Mouse (Mus musculus): ENCODE data around the gene Zfand3. TPM values are rescaled to one million over a fixed set of nuclear protein-coding genes. Genes with fewer than 3 reads are reported as not detected.

Gene Zfand3
- polyA plus RNA-seq, 1 experiment: 131 TPM

DNA sequence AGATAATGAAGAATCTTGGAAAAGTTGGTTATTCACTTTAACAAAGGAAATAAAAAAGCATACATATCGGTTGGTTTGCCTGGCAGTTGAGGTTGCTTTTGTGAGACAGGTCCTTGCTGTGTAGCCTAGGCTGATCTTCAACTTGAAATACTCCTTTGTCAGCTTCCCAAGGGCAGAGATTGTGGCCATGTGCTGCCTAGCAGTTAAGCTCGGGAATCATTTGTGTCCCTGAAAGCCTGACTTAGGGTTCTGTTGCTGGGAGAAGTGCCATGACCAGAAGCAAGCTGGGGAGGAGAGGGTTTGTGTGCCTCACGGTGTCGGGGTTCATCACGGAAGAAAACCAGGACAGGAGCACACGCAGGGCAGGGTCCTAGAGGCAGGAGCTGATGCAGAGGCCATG lies 143.8 kb downstream of the Zfand3 start:
- no peak for DNase-seq (ENCODE audit: low spot score)

DNA sequence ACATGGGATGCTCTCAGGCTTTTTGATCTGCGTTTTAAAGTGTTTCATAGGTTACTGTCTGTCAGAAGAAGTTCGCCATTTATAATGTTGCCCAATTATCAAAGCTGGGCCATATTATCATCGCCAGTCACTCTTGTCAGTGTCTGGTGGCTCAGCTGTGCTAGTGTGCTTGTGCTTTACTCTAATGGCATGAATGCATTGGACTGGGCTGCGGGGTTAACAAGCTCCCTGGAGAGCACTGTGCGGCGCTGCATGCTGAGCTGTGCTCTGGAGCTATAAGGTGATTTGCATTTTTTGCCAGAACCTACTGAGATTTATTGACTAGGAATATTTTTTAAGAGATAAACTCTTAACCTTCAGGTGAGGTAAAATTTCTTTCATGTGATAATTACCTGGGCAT lies 145.4 kb downstream of the Zfand3 start:
- DNase-seq (ENCODE audit: low spot score): no peak

DNA sequence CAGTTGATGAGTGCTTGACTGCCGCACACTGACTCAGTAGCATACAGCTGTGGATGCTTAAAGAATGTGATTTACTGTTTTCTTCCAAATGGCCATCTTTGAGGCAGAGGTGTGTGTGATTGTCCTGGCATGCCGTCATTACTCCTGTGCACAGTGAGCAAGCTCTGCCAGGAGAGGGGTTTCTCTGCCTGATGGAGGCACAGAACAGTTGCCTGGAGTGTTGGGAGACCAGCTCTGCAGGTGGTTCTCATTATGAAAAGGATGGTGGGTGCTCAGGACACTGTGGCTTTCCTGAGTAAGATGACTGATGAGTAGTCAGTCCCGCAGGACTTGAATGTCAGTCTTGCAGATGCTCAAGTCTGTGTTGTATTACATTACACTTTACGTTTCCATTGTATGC lies 149.6 kb downstream of the Zfand3 start:
- DNase-seq (ENCODE audit: low spot score): no peak

DNA sequence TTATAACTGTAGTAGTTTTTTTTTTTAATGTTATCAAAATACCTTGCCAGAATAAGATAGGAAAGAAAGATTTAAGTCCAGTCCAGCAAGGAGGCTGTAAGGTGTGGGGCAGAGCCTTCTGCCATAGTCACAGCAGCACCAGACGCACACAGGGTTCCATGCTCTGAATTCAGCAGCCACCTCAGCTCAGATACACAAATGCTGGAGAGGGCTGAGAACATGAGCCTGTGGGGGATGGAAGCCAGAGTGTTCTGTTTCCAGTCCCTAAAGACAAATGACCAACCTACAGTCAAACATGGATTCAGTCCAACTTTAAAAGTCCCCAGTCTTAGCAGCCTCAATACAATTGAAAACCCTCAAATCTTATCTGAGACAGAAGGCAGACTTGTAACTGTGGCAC lies 150.3 kb downstream of the Zfand3 start:
- no peak for DNase-seq (ENCODE audit: low spot score)

DNA sequence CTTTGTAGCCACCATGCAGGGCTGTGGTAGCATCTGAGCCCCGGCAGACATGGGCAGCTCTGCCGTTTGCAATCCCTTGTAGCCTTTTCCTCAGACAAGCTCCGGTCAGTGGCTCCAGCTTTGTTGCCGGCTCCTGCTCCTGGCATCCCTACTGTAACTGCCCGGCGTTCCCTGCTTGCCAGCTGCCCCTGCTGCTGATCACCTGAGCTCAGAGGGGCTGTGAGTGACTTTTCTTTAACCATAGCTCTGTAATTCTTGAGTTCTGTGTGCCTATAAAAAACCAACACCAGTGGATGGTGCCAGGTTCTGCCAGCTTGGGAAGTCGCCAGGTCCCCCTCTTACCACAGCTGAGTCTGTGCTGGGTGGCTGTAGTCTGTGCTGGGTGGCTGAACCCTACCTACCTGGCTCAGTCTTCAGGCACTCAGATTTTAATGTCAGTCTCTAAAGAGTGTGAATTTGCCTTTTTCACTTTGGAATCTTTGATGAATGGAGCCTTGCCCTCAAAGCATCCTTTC lies 150.9 kb downstream of the Zfand3 start:
- DNase-seq (ENCODE audit: low spot score): no peak

DNA sequence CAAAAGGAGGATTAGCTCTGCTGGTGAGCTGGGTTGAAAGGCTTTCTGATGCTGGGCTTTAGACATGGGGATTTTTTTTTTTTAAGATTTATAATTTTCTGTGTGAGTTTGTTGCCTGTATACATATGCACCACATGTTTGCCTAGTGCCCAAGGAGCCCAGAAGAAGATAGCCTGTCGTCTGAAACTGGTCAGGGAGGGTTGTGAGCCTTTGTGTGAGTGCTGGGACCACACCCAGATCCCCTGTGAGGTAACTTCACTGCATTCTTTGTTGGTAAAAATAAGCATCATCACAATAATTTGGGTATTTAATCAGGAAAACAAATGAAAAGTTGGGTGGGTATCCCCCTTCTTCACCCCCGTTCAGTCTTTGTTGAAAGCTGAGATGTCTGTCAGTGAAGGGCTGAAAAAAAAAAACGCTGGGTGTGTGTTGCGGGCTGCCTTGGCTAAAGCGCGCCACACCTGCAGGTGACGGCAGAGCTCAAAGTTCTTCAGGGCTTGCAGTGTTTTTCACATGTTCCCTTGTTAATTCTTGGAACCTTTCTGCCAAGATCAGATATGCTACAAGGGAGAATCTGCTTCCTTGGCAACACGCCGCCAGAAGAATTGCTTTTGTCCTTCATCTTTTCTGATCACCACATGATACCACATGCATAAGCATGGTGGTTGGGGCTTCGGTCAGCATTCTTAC lies 154.0 kb downstream of the Zfand3 start:
- DNase-seq (ENCODE audit: low spot score): no peak

DNA sequence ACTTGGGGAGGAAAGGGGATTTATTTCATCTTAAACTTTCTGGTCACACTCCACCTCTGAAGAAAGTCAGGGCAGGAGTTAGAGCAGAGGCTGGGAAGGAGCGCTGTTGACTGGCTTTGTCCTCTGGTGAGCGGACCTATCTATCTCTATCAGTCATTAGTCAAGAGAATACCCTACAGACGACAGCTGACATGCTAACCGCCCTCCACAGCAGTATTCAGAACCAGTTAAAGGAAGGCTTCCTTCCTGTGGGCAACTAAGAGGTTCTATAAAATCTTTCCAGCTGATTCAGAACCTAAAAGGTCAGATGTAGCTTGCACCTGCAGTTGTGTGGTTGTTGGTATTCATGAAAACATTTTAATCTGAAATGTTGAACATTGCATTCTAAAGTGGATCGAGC lies 154.8 kb downstream of the Zfand3 start:
- no peak for DNase-seq (ENCODE audit: low spot score)

DNA sequence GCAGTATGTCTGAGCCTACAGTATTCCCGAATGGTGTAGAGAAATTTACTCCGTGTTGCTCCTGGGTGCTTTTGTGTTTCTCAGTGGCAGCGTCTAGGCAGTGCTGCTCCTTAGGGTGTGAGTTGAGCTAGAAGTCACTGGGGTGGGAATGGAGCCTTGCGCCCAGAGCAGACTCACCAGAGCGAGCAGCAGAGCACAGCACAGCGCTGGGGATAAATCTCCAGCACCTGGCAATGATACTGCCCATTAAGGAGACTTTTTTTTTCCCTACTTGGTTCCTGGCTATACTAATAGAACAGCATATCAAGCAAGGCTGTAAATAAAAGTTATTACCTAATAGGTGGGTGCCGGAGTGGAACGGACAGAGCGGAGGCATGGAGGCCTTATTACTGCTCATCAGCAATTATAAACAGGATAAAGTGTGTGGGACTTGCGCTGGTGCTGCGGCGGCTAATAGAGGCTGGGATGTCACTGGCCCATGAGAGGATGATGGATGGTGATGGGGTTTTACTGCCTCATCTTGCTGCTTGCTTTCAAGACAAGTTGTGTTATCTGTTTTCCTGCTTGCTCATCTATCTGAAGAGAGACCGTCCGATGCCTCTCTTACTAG lies 156.4 kb downstream of the Zfand3 start:
- DNase-seq (ENCODE audit: low spot score): no peak

DNA sequence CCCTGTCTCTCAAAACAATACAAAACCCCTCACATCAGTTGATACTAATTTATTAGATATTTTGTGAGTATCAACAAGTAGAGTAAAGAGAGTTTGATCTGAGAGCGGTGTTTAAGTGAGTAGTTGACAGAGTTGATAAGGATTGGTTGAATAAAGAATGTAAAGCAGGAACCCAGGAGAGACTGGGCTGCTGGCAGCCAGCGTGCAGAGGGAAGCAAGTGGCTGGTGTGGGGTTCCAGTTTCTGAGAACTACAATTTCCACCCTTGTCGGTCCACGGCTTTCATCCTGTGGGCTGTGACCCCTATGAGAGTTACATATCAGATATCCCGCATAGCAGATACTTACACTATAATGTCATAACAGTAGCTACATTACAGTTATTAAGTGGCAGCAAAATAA lies 158.4 kb downstream of the Zfand3 start:
- DNase-seq (ENCODE audit: low spot score): no peak

DNA sequence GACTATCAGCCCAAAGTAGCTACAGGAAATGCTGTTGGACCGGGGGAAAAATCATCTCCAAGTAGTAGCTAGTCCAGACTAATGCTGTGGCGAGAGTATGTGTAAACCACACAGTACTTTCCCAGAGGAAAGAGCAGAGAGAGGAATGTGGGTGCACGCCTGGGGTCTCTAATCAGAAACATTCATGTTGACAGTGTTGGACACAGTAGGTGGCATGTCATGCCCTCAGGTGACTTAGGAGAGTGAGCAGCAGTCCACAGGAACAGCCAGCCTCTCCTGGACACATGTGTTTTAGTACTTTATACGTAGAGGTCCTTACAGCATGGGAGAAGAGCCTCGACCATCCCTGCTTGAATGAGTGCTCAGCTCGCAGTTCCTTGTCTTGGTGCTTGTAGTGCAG lies 159.3 kb downstream of the Zfand3 start:
- DNase-seq (ENCODE audit: low spot score): no peak

DNA sequence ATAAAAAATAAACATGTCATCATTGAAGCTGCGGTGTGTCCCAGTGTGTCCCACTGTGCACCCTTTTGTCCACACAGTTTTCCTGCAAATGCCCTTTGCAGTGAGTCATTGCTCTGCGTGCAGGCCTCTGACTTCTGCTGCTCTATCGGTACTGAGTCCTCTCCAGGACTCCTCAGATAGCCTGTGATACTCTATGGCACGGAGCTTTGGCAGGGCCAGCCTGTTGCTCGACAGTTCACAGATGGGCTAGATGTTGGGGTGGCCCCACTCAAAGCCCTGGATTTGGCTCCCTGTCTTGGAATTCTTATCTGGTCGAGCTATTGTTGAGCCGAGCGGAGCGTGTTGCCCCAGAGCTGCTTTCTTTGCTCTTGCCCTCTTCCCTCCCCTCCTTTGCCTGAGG lies 160.3 kb downstream of the Zfand3 start:
- DNase-seq (ENCODE audit: low spot score): no peak

DNA sequence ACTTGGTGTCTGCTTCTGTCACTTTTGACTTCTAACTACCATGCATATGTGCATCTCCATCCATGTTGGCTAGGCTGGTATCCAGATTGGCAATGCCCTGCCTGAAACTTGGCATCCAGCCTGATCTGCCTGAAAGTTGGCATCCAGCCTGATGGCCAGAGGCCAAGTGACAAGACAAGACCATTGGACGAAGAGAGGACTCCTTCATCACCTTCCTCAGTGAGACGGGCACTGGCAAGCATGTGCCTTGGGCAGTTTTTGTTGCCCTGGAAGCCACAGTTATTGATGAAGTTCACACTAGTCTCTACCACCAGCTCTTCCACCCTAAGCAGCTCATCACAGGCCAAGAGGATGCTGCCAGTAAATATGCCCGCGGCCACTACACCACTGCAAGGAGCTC lies 172.9 kb downstream of the Zfand3 start:
- no peak for DNase-seq (ENCODE audit: low spot score)

DNA sequence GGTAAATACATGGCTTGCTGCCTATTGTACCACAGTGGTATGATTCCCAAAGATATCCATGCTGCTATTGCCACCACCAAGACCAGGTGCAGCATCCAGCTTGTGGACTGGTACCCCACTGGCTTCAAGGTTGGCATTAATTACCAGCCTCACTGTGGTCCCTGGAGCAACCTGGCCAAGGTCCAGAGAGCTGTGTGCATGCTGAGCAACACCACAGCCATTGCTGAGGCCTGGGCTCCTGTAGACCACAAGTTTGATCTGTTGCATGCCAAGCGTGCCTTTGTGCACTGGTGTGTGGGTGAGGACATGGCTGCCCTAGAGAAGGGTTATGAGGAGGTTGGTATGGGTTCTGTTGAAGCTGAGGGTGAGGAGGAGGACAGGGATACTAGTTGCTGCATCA lies 173.9 kb downstream of the Zfand3 start:
- DNase-seq (ENCODE audit: low spot score): no peak

DNA sequence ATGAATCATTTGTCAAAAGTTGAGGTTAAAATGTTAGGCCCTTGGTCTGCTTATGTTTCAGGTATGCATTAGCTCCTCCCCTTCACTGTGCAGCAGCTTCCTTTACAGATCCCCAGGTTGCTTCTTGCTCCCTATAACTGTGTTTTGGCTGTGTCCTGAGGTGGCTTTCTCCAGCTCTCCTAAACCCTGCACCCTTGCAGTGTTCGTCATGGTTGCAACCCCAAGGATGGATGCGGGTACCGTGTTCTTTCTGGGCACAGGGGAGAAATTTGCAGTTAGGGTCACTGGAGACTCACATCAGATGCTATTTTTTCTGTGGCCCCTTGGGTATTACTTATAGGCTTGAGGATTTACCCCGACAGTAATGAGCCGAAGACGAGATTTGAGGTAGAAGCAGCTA lies 175.7 kb downstream of the Zfand3 start:
- no peak for DNase-seq (ENCODE audit: low spot score)

DNA sequence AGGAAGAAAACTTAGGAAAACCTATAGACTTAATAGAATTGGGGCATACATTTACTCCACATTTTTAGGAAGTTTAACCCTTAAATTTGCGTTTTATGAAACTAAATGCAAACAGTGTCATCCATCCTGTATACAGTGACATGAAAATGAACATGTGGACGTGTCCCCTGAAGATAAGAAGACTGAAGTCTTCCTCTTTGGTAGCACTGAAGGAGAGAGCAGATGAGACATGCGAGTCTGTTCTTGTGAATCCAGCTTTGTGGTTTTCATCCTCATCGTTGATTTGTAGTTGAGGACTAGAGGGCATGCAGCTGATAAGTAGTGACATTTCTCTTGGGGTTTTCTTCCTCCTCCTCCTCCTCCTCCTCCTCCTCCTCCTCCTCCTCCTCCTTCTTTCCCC lies 177.0 kb downstream of the Zfand3 start:
- DNase-seq (ENCODE audit: low spot score): no peak

DNA sequence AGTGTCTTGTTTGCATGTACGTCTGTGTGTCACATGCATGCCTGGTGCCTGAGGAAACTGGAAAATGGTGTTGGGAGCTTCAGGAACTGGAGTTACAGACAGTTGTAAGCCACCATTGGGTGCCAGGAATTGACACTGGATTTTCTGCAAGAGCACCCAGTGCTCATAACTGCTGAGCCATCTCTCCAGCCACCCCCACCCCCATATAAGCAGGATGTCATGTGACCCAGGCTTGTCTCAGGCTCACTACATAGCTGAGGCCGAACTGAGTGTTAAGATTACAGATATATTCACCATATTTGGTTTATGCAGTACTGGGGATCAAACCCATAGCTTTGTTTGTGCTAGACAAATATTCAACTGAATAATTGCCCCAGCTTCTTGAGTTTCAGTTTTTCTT lies 177.5 kb downstream of the Zfand3 start:
- DNase-seq (ENCODE audit: low spot score): no peak

DNA sequence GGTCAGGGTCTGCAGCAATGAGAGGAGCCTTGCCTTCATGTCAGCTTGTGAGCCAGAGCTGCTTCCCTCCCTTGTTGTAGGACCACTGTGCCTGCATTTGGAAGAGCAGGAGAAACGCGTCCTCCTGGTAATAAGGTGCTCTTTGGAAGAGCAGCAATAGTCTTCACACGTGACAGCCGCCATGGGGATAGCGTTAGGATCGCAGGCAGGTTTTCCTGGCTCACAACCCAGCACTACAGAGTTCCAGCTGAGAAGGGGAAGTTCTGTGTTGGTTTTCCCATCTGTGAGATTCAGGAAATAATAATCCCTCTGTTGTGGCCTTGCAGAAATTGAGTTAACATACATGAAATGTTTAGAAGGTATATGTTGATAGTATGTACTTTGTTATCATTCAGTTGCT lies 179.0 kb downstream of the Zfand3 start:
- no peak for DNase-seq (ENCODE audit: low spot score)

DNA sequence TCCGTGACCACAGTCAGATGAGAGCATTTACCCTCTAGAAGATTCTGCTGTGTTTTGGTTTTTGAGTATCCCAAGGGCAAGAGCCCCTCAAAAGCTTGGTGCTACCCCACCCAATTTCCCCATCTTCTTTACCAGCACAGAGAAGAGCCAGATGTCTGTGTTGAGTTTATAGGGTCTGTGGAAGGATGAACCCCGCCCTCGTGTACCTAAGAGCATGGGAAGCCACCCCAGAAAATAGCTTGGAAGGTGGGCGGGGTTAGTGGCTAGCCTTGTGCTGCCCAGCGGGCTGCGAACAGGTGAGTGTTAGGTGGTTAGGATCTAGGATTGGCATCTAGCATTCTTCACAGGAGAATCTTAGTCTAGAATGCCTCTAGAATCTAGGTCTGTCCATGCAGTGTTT lies 182.6 kb downstream of the Zfand3 start:
- DNase-seq (ENCODE audit: low spot score): no peak

DNA sequence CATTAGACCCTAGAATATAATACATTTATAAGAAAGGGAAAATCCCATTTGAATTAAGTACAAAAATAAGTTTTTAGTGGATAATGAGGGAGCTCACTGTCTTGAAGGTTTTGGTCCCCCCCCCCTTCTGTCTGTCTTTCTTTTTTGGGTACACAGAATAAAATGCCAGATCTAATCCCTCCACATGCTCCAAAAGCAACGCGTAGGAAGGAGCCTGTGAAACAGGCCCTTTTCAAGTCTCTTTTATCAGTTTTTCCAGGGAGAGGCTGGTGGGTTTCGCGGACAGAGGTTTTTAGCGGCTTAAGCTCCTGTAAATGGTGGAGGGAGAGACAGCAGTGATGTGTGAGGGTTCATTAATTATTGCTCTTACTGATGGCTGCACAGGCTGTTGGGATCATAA lies 183.0 kb downstream of the Zfand3 start:
- no peak for DNase-seq (ENCODE audit: low spot score)

DNA sequence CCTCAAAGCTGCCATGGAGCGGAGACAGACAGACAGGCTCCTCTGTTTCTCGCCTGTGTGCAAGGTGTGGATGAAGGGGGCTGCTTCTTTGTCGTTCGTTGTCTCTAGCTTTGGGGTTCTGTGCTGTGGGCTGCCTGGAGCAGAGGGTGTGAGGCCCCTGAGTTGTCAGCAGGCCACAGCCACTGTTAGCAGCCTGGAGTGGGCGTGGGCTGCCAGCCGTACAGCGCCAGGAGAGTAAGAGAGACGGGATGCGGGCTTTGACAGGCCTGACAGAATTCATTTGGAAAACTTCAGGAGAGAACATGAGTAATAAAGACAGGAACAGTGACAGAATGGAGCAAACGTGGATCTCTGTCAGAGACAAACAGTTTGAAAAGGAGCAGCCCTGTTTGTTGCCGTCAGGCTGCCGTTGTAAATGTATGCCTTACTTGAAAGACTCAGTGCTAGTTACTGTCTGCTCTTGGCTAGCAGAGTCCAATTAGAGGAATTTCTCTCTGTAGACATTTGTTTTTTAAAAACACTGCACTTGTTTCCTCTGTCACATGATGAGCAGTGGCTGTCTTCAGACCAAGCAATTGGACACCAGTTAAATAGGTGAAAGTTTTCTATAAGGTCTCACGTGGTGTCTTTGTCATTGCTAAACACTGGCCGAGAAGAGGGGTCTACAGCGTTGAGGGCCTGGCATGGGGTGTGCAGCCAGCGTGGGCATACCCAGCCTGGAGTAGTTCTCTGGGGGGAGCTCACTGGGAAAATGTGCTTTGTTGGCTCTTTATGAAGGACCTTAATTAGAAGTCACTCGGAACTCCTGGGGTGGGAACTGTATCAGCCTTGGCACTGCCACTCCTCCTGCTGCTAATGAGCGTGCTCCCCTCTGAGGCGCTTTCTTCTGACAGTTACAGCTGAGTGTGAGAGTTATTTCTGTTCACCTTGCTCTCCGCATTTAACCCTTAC lies 183.8 kb downstream of the Zfand3 start:
- no peak for DNase-seq (ENCODE audit: low spot score)

DNA sequence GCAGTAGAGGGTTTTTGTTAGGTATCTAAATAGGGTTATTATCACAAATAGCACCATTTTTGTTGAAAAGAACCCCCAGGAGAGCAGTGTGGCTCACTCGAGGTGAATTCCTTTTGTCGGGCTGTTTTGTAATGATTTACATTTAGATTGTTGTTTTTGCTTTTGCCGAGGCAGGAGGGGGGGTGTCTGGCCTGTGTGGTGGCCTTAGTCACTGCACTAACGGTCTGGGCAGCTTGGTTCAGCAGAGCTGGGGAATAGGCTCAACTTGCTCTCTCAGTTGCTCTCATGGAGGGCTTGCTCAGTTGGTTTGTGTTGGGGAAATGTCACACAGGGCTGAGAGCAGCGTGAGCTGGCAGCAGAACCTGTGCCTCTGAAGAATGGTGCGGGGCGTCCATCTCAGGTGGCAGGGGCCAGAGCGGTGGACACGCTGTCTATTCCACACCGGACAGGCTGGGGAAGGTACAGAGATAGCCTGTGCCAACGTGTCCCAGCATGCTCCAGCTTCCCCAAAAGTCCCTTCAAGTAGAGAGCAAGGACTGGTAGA lies 186.6 kb downstream of the Zfand3 start:
- DNase-seq (ENCODE audit: low spot score): no peak

DNA sequence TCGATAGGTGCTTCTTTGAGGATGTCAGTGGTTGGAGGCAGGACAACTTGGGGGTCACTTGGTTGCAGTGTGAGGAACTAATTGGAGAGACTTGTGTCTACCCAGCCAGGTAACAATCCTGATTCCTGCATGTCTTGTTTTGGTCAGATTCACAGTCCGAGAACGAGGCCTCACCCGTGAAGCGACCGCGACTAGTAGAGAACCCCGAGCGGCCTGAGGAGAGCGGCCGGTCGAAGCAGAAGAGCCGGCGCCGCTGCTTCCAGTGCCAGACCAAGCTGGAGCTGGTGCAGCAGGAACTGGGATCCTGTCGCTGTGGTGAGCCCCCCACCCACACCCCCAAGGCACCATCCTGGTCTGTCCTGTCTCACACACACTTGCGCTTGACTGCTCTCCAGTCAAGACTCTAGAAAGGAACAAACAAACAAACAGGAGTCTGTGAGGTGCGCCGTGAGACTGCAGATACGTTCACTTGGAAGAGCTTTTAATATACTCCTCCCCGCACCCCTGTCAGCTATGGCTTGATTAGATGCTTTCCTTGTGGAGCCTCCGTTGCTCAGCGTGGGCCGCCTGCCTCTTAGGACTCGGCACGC lies 188.0 kb downstream of the Zfand3 start:
- peak; percentile 13 for DNase-seq (ENCODE audit: low spot score)

Measured in urinary bladder, adult 2 months (tissue).